Mouse (Mus musculus): ENCODE data around the gene Gm44503.

GRCm38 (mm10) chr9:72947010-72947409, 11.6 kb upstream of the Gm44503 start:
- TF ChIP-seq CTCF (IDR thresholded peaks at IDR 0.05; ENCODE audit: low read depth, low read length): no peak
- TF ChIP-seq POLR2A (IDR thresholded peaks at IDR 0.05; ENCODE audit: extremely low read depth, insufficient read depth, low read length): no peak
